Mouse (Mus musculus) frontal cortex, postnatal 36 days (tissue): Measurements from ENCODE around the gene Pip4k2b.
"Not testable (repeated sequence)": the region's sequence is repeated elsewhere in the genome, so short reads cannot be mapped to it uniquely, and the experiment has no call there.

Experiments used
- DNase-seq, 2 experiments: peaks; one replicate each; pipeline ENCODE4 v3.0.0; 2022; ENCODE audit warnings: low spot score in 2 of 2

The Pip4k2b gene

DNA sequence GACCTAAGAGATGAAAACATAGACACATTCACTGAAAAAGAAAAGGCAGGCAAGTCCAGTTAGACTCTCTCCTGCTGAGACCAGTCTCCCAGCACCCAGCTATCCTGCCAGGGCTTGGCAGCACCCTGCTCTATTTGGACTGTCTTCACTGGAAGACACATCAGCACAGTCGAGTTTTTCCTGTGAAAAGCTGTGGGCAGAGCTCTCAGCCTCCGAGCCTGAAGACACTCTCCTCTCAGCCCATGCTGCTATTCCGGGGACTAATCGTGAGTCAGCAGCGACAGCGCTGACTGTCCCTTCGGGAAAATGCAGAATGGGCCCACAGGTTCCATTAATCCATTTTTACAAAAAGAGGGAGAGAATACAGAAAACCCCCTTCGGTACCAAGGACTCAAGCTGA is 8.8 kb upstream of the Pip4k2b start:
- DNase-seq = peak; percentile 63 to 75

DNA sequence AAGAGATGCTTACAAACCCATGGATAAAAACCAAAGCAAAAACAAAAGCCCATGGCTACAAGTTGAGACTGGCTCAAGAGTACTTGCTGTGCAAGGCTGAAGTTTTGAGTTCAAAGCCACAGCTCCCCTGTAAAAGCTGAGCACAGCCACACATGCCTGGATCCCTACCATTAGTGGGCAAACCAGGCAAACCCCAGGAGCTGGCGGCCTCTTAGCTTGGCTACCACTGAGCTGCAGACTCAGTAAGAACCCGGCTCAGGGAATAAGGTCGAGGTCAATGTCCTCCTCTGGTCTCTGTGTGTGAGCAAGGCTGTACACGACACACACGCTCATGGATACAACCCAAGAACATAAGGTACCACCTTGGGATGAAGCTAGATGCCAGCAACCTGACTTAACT is 4.0 kb upstream of the Pip4k2b start:
- no peak for DNase-seq

- DNase-seq = no peak
Measured at GRCm38 (mm10) chr11:97747773-97748172, 3.3 kb upstream of the Pip4k2b start.

DNA sequence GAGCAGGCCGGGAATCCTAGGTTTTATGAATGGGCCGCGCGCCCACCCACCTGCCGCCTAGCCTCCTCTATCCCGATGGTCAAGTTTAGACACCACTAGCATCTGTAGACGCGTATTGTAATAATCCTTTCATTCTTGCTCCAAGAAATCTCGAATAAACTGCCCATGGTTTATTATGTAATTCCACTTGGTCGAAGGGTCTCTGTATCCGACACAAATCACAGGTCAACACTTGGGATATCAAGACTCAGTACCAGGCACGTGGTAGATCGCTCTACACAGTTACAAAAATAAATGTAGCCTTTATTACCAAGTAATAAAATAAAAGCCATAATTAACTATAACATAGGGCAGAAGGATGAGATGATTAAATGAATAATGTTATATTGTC is 822 bp upstream of the Pip4k2b start:
- no peak for DNase-seq

GRCm38 (mm10) chr11:97744718-97745330 is 320 bp upstream of the Pip4k2b start:
- DNase-seq = peak; percentile 97 to 98

DNA sequence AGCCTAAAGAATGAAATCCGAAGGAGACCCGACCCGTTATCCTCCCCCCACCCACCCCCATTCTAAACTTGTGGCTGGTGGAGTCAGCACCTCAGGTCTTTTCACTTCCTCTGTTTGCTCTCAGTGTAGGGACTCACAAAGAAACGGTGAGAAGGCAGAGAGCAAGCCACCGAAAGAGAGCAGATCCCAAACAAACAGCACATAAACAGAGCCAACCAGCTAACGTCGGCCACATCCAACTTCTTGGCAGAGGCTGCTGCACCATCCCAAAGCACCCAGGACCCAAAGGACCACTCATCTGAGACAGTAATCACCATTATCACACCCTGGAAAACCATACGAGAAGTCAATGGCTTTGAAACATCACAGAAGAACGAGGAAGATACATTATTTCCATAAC is 1.1 kb downstream of the Pip4k2b start:
- no peak for DNase-seq

- DNase-seq = no peak
Measured at GRCm38 (mm10) chr11:97742591-97742990, 1.9 kb downstream of the Pip4k2b start.

GRCm38 (mm10) chr11:97742157-97742556 is 2.3 kb downstream of the Pip4k2b start:
- DNase-seq = no peak

- DNase-seq = no peak
Measured at GRCm38 (mm10) chr11:97740190-97740589, 4.3 kb downstream of the Pip4k2b start.

DNA sequence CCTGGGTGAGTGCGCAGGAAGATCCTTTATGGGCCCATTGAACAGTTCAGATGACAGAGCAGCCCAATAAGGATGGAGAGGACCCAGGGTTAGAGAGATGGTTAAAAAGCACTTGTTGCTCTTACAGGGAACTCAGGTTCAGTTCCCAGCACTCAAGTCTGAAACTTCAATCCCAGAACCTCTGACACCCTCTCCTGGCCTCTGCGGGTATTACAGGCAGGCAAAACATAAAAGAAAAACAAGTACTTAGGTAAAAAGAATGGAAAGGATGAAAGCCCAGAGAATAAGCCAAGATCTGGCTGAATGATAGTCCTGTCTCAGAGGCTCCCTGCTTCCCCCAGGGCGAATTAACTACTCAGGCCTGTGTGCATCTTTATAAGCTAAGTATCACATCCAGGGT is 5.3 kb downstream of the Pip4k2b start:
- DNase-seq = no peak

GRCm38 (mm10) chr11:97738703-97739102 is 5.8 kb downstream of the Pip4k2b start:
- DNase-seq = no peak

GRCm38 (mm10) chr11:97737600-97737999 is 6.9 kb downstream of the Pip4k2b start:
- DNase-seq = no peak

- no peak for DNase-seq
Measured at GRCm38 (mm10) chr11:97736645-97737044, 7.9 kb downstream of the Pip4k2b start.

DNA sequence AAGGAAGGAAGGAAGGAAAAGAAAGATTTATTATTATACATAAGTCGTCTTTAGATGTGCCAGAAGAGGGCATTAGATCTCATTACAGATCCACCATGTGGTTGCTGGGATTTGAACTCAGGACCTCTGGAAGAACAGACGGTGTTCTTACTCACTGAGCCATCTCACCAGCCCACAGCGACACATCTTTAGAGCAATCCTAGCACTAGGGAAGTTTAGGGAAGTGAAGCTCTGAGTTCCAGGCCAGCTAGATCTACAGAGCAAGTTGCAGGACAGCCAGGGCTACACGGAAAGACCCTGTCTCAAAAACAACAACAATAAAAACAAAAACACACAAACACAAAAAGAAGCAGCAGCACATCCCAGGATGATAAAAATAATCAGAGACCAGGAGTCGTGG is 9.7 kb downstream of the Pip4k2b start:
- DNase-seq = not testable (repeated sequence)

DNA sequence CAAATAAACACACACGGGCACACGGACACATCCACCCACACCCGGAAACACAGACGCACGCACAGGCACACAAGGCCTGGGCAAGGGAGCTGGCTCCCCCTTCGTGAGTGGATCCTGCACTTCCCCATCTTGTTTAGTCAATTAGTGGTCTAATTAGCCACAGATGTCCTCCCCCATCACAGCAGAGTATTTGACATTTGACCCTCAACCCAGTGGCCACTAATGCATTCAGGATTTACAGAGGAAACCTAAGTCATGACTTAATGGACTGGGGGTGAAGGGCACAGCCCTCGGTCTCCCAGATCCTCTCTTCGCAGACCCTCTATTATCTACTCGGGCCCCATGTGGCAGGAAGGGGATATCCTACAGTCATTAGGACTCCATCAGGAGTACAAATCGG is 10.8 kb downstream of the Pip4k2b start:
- DNase-seq = no peak

DNA sequence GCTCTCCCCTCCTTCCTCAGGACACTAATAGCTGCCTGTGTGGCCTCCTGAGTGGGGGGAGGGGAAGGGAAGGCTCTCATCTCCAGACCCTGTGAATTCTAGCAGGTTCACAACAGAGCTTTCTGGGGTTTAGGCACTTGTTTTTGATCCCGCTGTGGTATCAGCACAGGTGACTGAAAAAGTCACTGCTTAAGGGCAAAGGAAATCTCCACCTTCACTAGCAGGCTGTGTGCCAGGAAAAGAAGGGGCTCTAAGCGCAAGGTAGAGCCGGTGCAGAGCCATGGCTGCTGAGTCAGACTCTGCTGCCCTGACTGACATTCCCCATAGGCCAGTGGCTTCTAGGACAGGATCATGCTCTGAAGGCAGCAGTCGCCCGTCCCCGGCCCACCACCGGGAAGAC is 15.8 kb downstream of the Pip4k2b start:
- DNase-seq = no peak

GRCm38 (mm10) chr11:97728311-97728710 is 16.2 kb downstream of the Pip4k2b start:
- no peak for DNase-seq

GRCm38 (mm10) chr11:97723709-97724108 is 20.8 kb downstream of the Pip4k2b start:
- DNase-seq = no peak

DNA sequence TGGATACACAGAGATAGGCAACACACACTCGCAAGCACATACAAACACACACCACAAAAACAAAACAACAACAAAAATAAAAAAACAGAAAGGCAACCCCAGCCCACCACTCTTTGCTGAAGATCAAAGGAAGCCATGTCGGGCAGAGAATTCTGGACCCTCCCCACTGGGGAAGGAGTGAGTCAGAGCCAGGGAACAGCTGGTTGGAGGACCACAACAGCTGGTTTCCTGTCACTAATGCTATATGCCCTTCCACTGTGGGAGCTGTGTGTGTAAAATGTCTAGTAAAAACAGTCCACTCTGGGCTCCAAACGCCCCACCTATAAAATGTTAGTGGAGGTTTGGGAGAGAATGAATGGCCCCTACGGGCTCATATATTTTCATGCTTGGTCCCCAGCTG is 23.2 kb downstream of the Pip4k2b start:
- DNase-seq = no peak

DNA sequence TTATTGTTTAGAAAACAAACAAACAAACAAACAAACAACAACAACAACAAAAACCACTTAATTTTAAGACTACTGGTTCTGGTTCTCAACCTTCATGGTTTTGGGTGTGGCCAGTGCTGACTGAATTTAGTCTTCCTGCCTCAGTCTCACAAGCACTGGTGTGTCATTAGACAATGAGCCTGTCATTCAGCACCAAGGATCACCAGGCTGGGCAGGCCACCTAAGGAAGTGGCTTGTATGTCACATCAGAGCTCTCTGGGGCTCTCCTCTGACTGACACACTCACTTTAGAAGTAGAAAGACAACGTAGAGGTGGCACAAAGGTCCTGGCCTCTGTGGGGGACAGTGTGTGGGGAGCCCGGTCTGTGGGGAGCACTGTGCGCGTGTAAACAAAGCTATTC is 25.5 kb downstream of the Pip4k2b start:
- no peak for DNase-seq

GRCm38 (mm10) chr11:97718281-97718860 is 26.1 kb downstream of the Pip4k2b start:
- DNase-seq = no peak

DNA sequence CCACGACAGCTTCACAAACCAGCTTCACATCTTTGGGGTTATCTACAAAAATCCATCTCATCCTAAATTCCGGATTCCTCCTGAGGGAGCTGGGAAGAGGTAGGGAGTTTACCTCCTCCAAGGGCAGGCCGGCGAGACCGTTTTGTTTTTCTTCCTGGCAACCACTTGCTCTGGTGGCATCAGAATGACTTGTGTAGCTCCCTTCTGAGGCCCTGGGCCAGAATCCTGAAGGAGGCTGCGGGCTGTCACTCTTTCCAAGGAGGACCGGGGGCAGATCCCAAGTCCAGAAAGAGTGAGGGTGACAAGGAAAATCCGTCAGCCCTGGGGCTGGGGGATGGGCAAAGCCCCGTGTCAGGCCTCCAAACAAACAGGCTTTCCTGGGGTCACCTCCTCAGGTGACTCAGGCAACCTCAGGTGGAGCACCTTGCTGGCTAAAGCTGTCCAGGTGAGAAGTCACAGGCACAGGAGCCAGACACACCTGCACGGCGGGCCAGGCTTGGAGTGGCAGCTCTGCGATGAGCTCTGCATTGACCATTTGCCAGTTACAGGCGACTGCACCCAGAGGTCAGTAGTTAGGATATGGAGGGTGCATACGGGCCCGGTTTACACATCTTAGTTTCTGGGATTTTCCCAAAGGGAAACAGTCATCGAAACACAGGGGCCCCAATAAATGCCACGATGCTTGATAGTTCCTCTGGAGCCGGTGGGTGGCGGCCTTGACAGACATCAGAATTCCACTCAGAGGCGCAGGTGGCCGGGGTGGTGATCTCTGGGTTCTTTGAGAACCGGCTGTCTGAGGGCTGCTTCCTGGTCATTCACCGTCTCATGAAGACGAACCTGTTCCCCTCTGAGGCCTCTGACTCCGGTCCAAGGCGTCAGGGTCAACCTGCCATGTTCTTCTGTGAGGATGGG is 26.9 kb downstream of the Pip4k2b start:
- DNase-seq = no peak

GRCm38 (mm10) chr11:97716021-97716420 is 28.5 kb downstream of the Pip4k2b start:
- no peak for DNase-seq
